Mouse (Mus musculus): Measurements from ENCODE around the gene Dcdc2a. TPM values are rescaled to one million over a fixed set of nuclear protein-coding genes. Genes with fewer than 3 reads are reported as not detected.

Gene Dcdc2a
- polyA plus RNA-seq, 1 experiment from 2014 or later: 1.5 TPM

- Histone ChIP-seq H3K4me1 (ENCODE audit: insufficient read depth) (no peaks in the 10 kb centered on the region), H3K27me3 (ENCODE audit: insufficient read depth, low read length) (peaks cover 24% of the 10 kb centered on the region), H3K27ac (ENCODE audit: low read depth) (no peak overlapping the region), H3K9ac (replicated peaks) (no peak overlapping the region; the same call in 1 of the 2 replicates), H3K9me3 (ENCODE audit: low read length) (no peaks in the 10 kb centered on the region), H3K4me3 (ENCODE audit: low read depth, low read length) (peak overlapping the region; percentile 49), H3K4me2 (ENCODE audit: low read depth, low read length) (peak overlapping the region; percentile 70), H3K36me3 (replicated peaks; ENCODE audit: insufficient read depth, low read length) (no peaks in the 10 kb centered on the region)
- WGBS (ENCODE audit: insufficient replicate concordance): 1% methylated on average over 33 of the region's 35 CpGs
- ATAC-seq (peak; percentile 63; the same call in 1 of the 2 replicates), DNase-seq (peak; percentile 61)
- TF ChIP-seq EP300 (IDR thresholded peaks at IDR 0.05; ENCODE audit: low read depth) (no peak), CTCF (IDR thresholded peaks at IDR 0.05; ENCODE audit: low read depth) (peak; percentile 36)
Measured at GRCm38 (mm10) chr13:25055111-25055554, 671 bp upstream of the Dcdc2a start.

GRCm38 (mm10) chr13:25066659-25067058 lies 10.9 kb downstream of the Dcdc2a start:
- 88% methylated on average over 2 of the region's 2 CpGs for WGBS (ENCODE audit: insufficient replicate concordance)
- H3K27me3 ChIP-seq (ENCODE audit: insufficient read depth, low read length): no peaks in the 10 kb centered on the region
- no peak for ATAC-seq
- no peak for TF ChIP-seq CTCF (IDR thresholded peaks at IDR 0.05; ENCODE audit: low read depth)
- no peak for TF ChIP-seq EP300 (IDR thresholded peaks at IDR 0.05; ENCODE audit: low read depth)
- H3K4me3 ChIP-seq (ENCODE audit: low read depth, low read length): no peak overlapping the region
- no peaks in the 10 kb centered on the region for H3K36me3 ChIP-seq (replicated peaks; ENCODE audit: insufficient read depth, low read length)
- no peak overlapping the region for H3K9ac ChIP-seq (replicated peaks)
- H3K4me1 ChIP-seq (ENCODE audit: insufficient read depth): no peaks in the 10 kb centered on the region
- DNase-seq: no peak
- H3K27ac ChIP-seq (ENCODE audit: low read depth): no peak overlapping the region
- no peak overlapping the region for H3K4me2 ChIP-seq (ENCODE audit: low read depth, low read length)
- no peaks in the 10 kb centered on the region for H3K9me3 ChIP-seq (ENCODE audit: low read length)

- no peak overlapping the region for H3K9ac ChIP-seq (replicated peaks)
- no peak overlapping the region for H3K4me2 ChIP-seq (ENCODE audit: low read depth, low read length)
- H3K4me1 ChIP-seq (ENCODE audit: insufficient read depth): no peaks in the 10 kb centered on the region
- H3K4me3 ChIP-seq (ENCODE audit: low read depth, low read length): no peak overlapping the region
- ATAC-seq: no peak
- no peaks in the 10 kb centered on the region for H3K27me3 ChIP-seq (ENCODE audit: insufficient read depth, low read length)
- TF ChIP-seq CTCF (IDR thresholded peaks at IDR 0.05; ENCODE audit: low read depth) (no peak), EP300 (IDR thresholded peaks at IDR 0.05; ENCODE audit: low read depth) (no peak)
- no peaks in the 10 kb centered on the region for H3K9me3 ChIP-seq (ENCODE audit: low read length)
- DNase-seq: no peak
- 71% methylated on average over 4 of the region's 4 CpGs for WGBS (ENCODE audit: insufficient replicate concordance)
- H3K36me3 ChIP-seq (replicated peaks; ENCODE audit: insufficient read depth, low read length): no peaks in the 10 kb centered on the region
- no peak overlapping the region for H3K27ac ChIP-seq (ENCODE audit: low read depth)
Measured at GRCm38 (mm10) chr13:25067183-25067582, 11.4 kb downstream of the Dcdc2a start.

GRCm38 (mm10) chr13:25069765-25070164 lies 14.0 kb downstream of the Dcdc2a start:
- Histone ChIP-seq H3K4me1 (ENCODE audit: insufficient read depth) (no peaks in the 10 kb centered on the region), H3K36me3 (replicated peaks; ENCODE audit: insufficient read depth, low read length) (no peaks in the 10 kb centered on the region), H3K9ac (replicated peaks) (no peak overlapping the region), H3K9me3 (ENCODE audit: low read length) (no peaks in the 10 kb centered on the region), H3K4me3 (ENCODE audit: low read depth, low read length) (no peak overlapping the region), H3K27me3 (ENCODE audit: insufficient read depth, low read length) (no peaks in the 10 kb centered on the region), H3K4me2 (ENCODE audit: low read depth, low read length) (no peak overlapping the region), H3K27ac (ENCODE audit: low read depth) (no peak overlapping the region)
- WGBS (ENCODE audit: insufficient replicate concordance): 72% methylated on average over 4 of the region's 4 CpGs
- DNase-seq (no peak), ATAC-seq (no peak)
- TF ChIP-seq EP300 (IDR thresholded peaks at IDR 0.05; ENCODE audit: low read depth): no peak
- no peak for TF ChIP-seq CTCF (IDR thresholded peaks at IDR 0.05; ENCODE audit: low read depth)

- Histone ChIP-seq H3K4me3 (ENCODE audit: low read depth, low read length) (no peak overlapping the region), H3K4me2 (ENCODE audit: low read depth, low read length) (no peak overlapping the region), H3K27ac (ENCODE audit: low read depth) (no peak overlapping the region), H3K9ac (replicated peaks) (no peak overlapping the region), H3K36me3 (replicated peaks; ENCODE audit: insufficient read depth, low read length) (no peaks in the 10 kb centered on the region), H3K9me3 (ENCODE audit: low read length) (no peaks in the 10 kb centered on the region), H3K4me1 (ENCODE audit: insufficient read depth) (no peaks in the 10 kb centered on the region), H3K27me3 (ENCODE audit: insufficient read depth, low read length) (no peaks in the 10 kb centered on the region)
- TF ChIP-seq CTCF (IDR thresholded peaks at IDR 0.05; ENCODE audit: low read depth) (no peak), EP300 (IDR thresholded peaks at IDR 0.05; ENCODE audit: low read depth) (no peak)
- DNase-seq (no peak), ATAC-seq (no peak)
- WGBS (ENCODE audit: insufficient replicate concordance): 74% methylated on average over 4 of the region's 4 CpGs
Measured at GRCm38 (mm10) chr13:25070791-25071190, 15.0 kb downstream of the Dcdc2a start.

GRCm38 (mm10) chr13:25077262-25077661 lies 21.5 kb downstream of the Dcdc2a start:
- Histone ChIP-seq H3K27me3 (ENCODE audit: insufficient read depth, low read length) (no peaks in the 10 kb centered on the region), H3K4me2 (ENCODE audit: low read depth, low read length) (no peak overlapping the region), H3K4me3 (ENCODE audit: low read depth, low read length) (no peak overlapping the region), H3K36me3 (replicated peaks; ENCODE audit: insufficient read depth, low read length) (no peaks in the 10 kb centered on the region), H3K9me3 (ENCODE audit: low read length) (no peaks in the 10 kb centered on the region), H3K27ac (ENCODE audit: low read depth) (no peak overlapping the region), H3K9ac (replicated peaks) (no peak overlapping the region), H3K4me1 (ENCODE audit: insufficient read depth) (no peaks in the 10 kb centered on the region)
- ATAC-seq: no peak
- TF ChIP-seq CTCF (IDR thresholded peaks at IDR 0.05; ENCODE audit: low read depth) (no peak), EP300 (IDR thresholded peaks at IDR 0.05; ENCODE audit: low read depth) (no peak)
- 25% methylated on average over 7 of the region's 7 CpGs for WGBS (ENCODE audit: insufficient replicate concordance)
- no peak for DNase-seq
